Mouse (Mus musculus) urinary bladder, adult 18-20 months (tissue): Measurements from ENCODE around the gene Vnn3.

ENCODE experiments used
- DNase-seq, 2 experiments: peaks; one replicate each; pipeline ENCODE4 v3.0.0; 2022; ENCODE audit warnings: low spot score in 2 of 2, mixed read lengths in 2 of 2

Vnn3 gene

DNA sequence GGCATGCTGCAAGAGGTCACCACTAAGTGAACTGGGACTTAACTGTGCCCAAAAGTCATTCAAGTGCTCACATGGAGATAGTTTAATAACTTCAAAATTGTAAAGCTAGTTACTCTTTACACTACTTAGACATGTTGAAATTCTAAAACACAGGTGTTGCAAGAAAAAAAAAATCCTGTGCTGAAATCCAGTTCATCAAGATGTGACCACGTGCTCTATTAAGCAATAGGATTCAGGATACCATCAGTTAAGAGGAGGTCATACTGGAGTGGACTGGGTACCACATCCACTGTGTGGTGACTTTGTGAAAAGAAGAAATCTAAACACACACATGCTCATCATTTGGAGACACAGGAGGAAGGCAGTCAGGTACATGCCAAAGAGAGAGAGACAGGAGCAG, 41.7 kb downstream of the Vnn3 start:
- DNase-seq: no peak

DNA sequence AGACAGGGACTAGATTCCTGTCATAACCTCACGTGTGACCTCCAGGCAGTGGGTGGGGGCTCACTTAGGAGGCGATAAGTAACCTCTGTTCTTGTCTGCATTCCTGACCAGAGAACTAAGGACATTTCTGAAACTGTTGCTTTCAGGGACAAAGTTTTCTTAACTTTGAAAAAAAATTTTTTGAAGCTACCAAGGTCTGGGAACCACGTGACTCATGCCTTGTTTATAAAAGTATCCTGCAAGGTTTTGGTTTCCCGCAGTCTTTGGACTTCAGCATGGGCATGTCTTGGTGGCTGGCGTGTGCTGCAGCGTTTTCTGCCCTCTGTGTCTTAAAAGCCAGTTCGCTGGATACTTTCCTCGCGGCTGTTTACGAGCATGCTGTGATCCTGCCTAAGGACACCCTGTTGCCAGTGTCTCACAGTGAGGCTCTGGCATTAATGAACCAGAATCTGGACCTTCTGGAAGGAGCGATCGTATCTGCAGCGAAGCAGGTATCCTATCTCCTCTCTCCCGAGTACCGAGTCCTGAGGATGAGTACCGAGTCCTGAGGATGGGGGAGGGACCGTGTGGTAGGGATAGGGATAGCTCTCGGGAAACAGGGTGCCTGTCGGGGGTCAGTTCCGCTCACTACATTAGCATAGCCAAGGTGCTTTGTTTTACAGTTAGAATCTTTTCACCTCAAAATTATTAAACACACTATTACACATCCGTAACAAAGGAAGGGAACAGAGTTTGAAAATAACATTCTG, 43.5 kb downstream of the Vnn3 start, which contains the start of gene Vnn1:
Gene Vnn1 (plus strand): TSS at position 88 of the 749 bp plus-strand sequence.
- no peak for DNase-seq

- no peak for DNase-seq
These were observed 44.1 kb downstream of the Vnn3 start for GRCm38 (mm10) chr10:23895376-23895775.

- no peak for DNase-seq
These were observed 49.9 kb downstream of the Vnn3 start for GRCm38 (mm10) chr10:23901119-23901518.

DNA sequence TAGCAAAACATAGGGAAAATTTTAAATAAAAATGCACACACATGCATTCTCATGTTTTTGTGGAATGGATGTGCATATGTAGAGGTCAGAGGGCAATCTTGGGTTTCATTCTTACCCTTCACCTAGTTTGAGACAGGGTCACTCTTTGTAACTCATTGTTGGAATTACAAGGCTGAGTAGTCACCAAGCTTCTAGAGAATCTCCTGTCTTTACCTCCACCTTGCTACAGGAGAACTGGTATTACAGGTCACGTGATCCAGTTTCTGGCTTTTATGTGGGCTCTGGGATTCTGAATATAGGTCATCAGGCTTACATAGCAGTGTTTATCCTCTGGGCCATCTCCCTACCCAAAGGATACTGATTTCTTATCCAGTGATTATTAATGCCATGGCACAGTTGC, 54.4 kb downstream of the Vnn3 start:
- no peak for DNase-seq
